In the genomic region with DNA sequence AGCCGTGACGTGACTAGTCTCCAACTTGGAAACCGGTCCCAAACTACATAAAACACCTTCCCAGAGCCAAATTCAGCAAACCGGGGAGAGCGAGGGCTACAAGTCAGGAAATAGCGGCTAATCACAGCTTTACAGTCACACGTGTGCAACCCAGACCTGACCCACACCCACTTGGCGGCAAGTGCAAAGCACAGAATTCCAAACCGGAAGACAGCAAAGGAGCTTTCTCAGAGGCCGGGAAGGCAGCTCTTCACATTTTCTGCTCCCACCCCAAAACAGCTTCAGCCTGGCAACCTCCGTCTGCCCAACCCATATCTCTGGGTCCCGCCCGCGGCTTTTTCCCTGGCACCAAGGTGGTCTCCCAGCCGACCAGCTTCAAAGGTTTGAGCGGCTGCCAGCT, we compare ENCODE assay signal across 8 mouse cellular contexts. TPM values are rescaled to one million over a fixed set of nuclear protein-coding genes. Genes with fewer than 3 reads are reported as not detected.
A peak's percentile ranks its signal among the peaks of the same experiment; 100 is the strongest.
DNase-seq lines count a peak whose midpoint lies in the region; ATAC-seq and TF ChIP-seq lines count a peak whose summit lies in the region.

No protein-coding gene starts in this region.

- peak; percentile 57 to 67 for DNase-seq in lung, adult 18-20 months
- no peak for DNase-seq in lung, postnatal 4 days
- DNase-seq in c-Kit-positive CD71-positive TER-119-negative erythroid progenitor cells, embryonic 14.5 days (ENCODE audit: low read depth): peak; percentile 16
- peak; percentile 59 for DNase-seq in heart, postnatal 0 days (ENCODE audit: low spot score)
- no peak for DNase-seq in liver, postnatal 0 days
- no peak for DNase-seq in layer of hippocampus, adult 9-10 months (ENCODE audit: low spot score)
- no peak for DNase-seq in ovary, postnatal 36 days (ENCODE audit: low spot score)

- TF ChIP-seq EP300 in heart, postnatal 0 days (IDR thresholded peaks at IDR 0.05; ENCODE audit: low read depth): no peak
- TF ChIP-seq EP300 in liver, postnatal 0 days (IDR thresholded peaks at IDR 0.05; ENCODE audit: low read depth): no peak

- no peaks in the 10 kb centered on the region for H3K36me3 ChIP-seq in heart, postnatal 0 days (replicated peaks; ENCODE audit: control insufficient read depth, insufficient read depth, low read length)
- no peaks in the 10 kb centered on the region for H3K36me3 ChIP-seq in liver, postnatal 0 days (replicated peaks; ENCODE audit: insufficient read depth, low read length)
- H3K36me3 ChIP-seq in stomach, embryonic 16.5 days (ENCODE audit: control insufficient read depth, insufficient read depth, low read length): no peaks in the 10 kb centered on the region

- peaks cover 22% of the 10 kb centered on the region for H3K4me1 ChIP-seq in heart, postnatal 0 days (ENCODE audit: control insufficient read depth, insufficient read depth)
- 0 out of 2 replicates have a peak, but pooled peaks cover 10% of the 10 kb centered on the region for H3K4me1 ChIP-seq in liver, postnatal 0 days (ENCODE audit: insufficient read depth)
- peaks cover 15% of the 10 kb centered on the region for H3K4me1 ChIP-seq in stomach, embryonic 16.5 days (ENCODE audit: control insufficient read depth, insufficient read depth, low read length)

- peak overlapping the region; percentile 76 for H3K27ac ChIP-seq in heart, postnatal 0 days (ENCODE audit: low read depth)
- peak overlapping the region; percentile 35; the same call in 1 of the 2 replicates for H3K27ac ChIP-seq in liver, postnatal 0 days (ENCODE audit: low read depth)
- no peak overlapping the region for H3K27ac ChIP-seq in stomach, embryonic 16.5 days (ENCODE audit: low read length)

- H3K4me3 ChIP-seq in heart, postnatal 0 days (ENCODE audit: low read depth, low read length): peak overlapping the region; percentile 92
- peak overlapping the region; percentile 76 for H3K4me3 ChIP-seq in liver, postnatal 0 days (ENCODE audit: low read depth, low read length)
- peak overlapping the region; percentile 94 for H3K4me3 ChIP-seq in stomach, embryonic 16.5 days (replicated peaks; ENCODE audit: low read length)

- no peaks in the 10 kb centered on the region for H3K27me3 ChIP-seq in heart, postnatal 0 days (ENCODE audit: control insufficient read depth, insufficient read depth, low read length)
- H3K27me3 ChIP-seq in liver, postnatal 0 days (ENCODE audit: insufficient read depth, low read length): peaks cover 29% of the 10 kb centered on the region
- H3K27me3 ChIP-seq in stomach, embryonic 16.5 days (ENCODE audit: control insufficient read depth, insufficient read depth, low read length): no peaks in the 10 kb centered on the region

- H3K9ac ChIP-seq in heart, postnatal 0 days (replicated peaks; ENCODE audit: low read depth, low read length): peak overlapping the region; percentile 66
- H3K9ac ChIP-seq in liver, postnatal 0 days (replicated peaks): peak overlapping the region; percentile 67
- H3K9ac ChIP-seq in stomach, embryonic 16.5 days (ENCODE audit: low read length): peak overlapping the region; percentile 86

- peak overlapping the region; percentile 82 for H3K4me2 ChIP-seq in heart, postnatal 0 days (ENCODE audit: low read depth, low read length)
- peak overlapping the region; percentile 98 for H3K4me2 ChIP-seq in liver, postnatal 0 days (ENCODE audit: low read depth, low read length)
- peak overlapping the region; percentile 94 for H3K4me2 ChIP-seq in stomach, embryonic 16.5 days (ENCODE audit: low read depth, low read length)

- no peaks in the 10 kb centered on the region for H3K9me3 ChIP-seq in heart, postnatal 0 days (replicated peaks; ENCODE audit: control insufficient read depth, low read length)
- H3K9me3 ChIP-seq in liver, postnatal 0 days (ENCODE audit: low read length): no peaks in the 10 kb centered on the region
- no peaks in the 10 kb centered on the region for H3K9me3 ChIP-seq in stomach, embryonic 16.5 days (replicated peaks; ENCODE audit: control insufficient read depth, low read length)

- peak; percentile 34 for ATAC-seq in heart, postnatal 0 days (ENCODE audit: insufficient read depth, low read depth)
- peak; percentile 49 for ATAC-seq in liver, postnatal 0 days
- ATAC-seq in stomach, embryonic 16.5 days (ENCODE audit: insufficient read depth, low FRiP score): peak; percentile 15

- under 1% methylated on average over 16 of the region's 16 CpGs for WGBS in heart, postnatal 0 days
- under 1% methylated on average over 16 of the region's 16 CpGs for WGBS in liver, postnatal 0 days (ENCODE audit: insufficient replicate concordance)
- under 1% methylated on average over 16 of the region's 16 CpGs for WGBS in stomach, embryonic 16.5 days

- TF ChIP-seq CTCF in heart, postnatal 0 days (IDR thresholded peaks at IDR 0.05; ENCODE audit: low read depth): no peak
- no peak for TF ChIP-seq CTCF in liver, postnatal 0 days (IDR thresholded peaks at IDR 0.05; ENCODE audit: low read depth)

RNA-seq across cellular contexts. Expression of gene Zfp277, which starts 0.5 kb away (rescaled TPM):
- total RNA-seq in heart, postnatal 0 days (2014; rRNA removed; ENCODE audit: low replicate concordance): 17.9 and 23.4 TPM in 2 replicates
- 22.5 and 24.9 TPM in 2 replicates for polyA plus RNA-seq in heart, postnatal 0 days (2015; fragmentation: Nextera tagmentation; extraction: Ambion mirVana)
- polyA plus RNA-seq in liver, postnatal 0 days (2015; fragmentation: Nextera tagmentation; extraction: Ambion mirVana): 7.9 and 8.3 TPM in 2 replicates
- 28.7 and 30.9 TPM in 2 replicates for polyA plus RNA-seq in stomach, embryonic 16.5 days (2015; fragmentation: Nextera tagmentation; extraction: Ambion mirVana)

RNA-seq across cellular contexts. Expression of gene Dock4, which starts 0.5 kb away (rescaled TPM):
- 6.1 and 9.2 TPM in 2 replicates for total RNA-seq in heart, postnatal 0 days (2014; rRNA removed; ENCODE audit: low replicate concordance)
- 4.2 and 4.4 TPM in 2 replicates for polyA plus RNA-seq in heart, postnatal 0 days (2015; fragmentation: Nextera tagmentation; extraction: Ambion mirVana)
- polyA plus RNA-seq in liver, postnatal 0 days (2015; fragmentation: Nextera tagmentation; extraction: Ambion mirVana): 1.3 and 1.4 TPM in 2 replicates
- polyA plus RNA-seq in stomach, embryonic 16.5 days (2015; fragmentation: Nextera tagmentation; extraction: Ambion mirVana): 6.7 and 8.7 TPM in 2 replicates

Comparison
In these comparisons a context has a peak if more than half of its experiments do, and no peak if none do; other contexts are left out.
1. DNase-seq: peak in lung, adult 18-20 months (2 of 2), c-Kit-positive CD71-positive TER-119-negative erythroid progenitor cells, embryonic 14.5 days (single experiment) and heart, postnatal 0 days (single experiment); none in lung, postnatal 4 days (0 of 2), liver, postnatal 0 days (single experiment), layer of hippocampus, adult 9-10 months (single experiment) and ovary, postnatal 36 days (single experiment).
2. Peak in every context shown above with its lines, with median percentiles within 50 percentile points of each other: ATAC-seq, H3K4me2 ChIP-seq, H3K4me3 ChIP-seq and H3K9ac ChIP-seq.